Mouse (Mus musculus) frontal cortex, postnatal 25 days (tissue): ENCODE results near the gene Gm47955.
"Not testable (repeated sequence)": the region's sequence is repeated elsewhere in the genome, so short reads cannot be mapped to it uniquely, and the experiment has no call there.

Source experiments
- DNase-seq, 2 experiments: peaks; one replicate each; pipeline ENCODE4 v3.0.0; 2022; ENCODE audit warnings: low spot score in 2 of 2

Gm47955 gene

GRCm38 (mm10) chr1:82992093-82992492 is 32.0 kb downstream of the Gm47955 start:
- no peak for DNase-seq

GRCm38 (mm10) chr1:82993947-82994346 is 33.9 kb downstream of the Gm47955 start:
- no peak for DNase-seq

DNA sequence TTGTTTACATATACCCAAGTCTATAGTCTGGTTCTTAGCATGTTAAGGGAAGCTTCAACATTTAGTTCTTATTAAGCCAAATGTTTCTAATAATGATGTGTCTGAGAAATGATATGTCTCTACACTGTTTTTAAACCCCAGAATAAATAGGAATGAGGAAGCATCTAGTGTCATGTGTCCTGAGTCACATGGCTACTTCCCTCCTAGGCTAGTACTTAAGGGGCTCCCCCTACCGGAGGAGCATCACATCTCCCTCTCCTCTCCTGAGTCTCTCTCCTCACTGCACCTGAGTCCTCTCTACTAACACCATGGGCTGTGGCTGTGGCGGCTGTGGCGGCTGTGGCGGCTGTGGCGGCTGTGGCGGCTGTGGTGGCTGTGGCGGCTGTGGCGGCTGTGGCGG is 40.2 kb downstream of the Gm47955 start, which contains the start of gene Gm47959:
TSS of gene Gm47959 (plus strand) at position 243 of the 400 bp plus-strand sequence.
- not testable (repeated sequence) for DNase-seq

DNA sequence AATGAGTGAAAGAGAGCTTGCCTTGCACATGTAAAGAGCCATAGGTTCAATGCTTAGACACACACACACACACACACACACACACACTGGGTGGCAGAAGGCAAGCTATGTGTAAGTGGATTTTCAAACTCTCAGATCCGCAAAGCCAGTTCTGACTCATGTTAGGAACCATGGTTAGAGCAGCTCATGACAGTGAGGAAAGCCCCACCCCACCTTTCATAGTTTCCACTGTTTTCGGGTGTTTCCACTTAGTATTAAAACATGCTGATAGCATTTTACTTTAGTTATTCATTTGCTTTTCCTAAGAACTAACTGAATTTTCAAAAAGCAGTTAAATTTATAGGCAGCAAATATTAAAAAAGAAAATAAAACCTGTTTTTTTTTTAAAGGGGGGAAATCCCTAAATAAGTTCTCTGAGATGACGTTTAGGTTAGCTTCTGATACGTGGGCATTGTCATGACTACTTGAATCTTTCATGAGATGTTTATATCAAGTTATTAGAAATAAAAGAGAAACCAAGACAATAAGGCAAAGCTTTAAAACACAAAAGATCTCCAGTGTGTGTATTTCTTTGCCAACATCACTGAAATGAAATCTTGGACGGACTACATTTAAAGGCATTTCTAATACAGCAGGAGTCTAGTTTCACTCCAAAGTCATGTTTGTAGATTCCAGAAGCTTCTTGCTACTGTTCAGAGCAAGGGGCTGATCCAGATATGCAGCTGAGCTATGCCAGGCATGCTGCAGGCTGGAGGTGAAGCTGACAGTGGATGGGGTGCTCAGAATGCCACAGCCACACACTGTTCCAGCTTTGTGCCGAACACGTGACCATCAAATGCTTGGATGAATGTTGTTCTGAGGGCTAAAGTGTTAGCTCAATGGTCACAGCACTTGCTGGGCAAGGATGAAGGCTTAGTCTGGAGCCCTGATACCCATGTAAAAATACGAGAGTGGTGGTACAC is 46.4 kb downstream of the Gm47955 start:
- no peak for DNase-seq

DNA sequence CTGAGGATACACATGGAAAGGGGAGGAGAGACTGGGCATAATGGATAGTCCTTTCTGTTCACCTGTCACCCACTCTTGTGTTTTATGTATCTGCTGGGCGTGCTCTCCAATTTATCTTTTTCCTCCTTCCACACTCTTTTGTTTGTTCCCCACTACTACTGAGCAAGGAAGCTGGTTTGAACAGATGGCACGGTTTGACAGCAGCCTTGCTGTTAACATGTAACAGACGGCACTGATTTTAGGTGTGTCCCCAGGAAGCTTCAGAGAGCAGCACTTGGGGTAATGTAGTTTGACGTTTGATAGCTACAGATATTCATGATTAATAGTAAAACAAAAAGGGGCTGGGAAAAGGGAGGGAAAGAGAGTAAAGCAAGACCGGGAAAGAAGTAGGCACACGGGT is 47.4 kb downstream of the Gm47955 start:
- DNase-seq = no peak
